Mouse (Mus musculus) embryonic facial prominence, embryonic 13.5 days (tissue): ENCODE results near the gene Mafg. TPM values are rescaled to one million over a fixed set of nuclear protein-coding genes. Genes with fewer than 3 reads are reported as not detected.
A peak's percentile ranks its signal among the peaks of the same experiment; 100 is the strongest.

Experiments used
- ATAC-seq: fragments of 200-750 bp; cut with Nextera tagmentation; 2 replicates; pipeline ENCODE4 v1.8.0; 2017; ENCODE audit warnings: low read depth; ENCODE audit not compliant: insufficient number of reproducible peaks, insufficient read depth, low FRiP score, low TSS enrichment
- H3K27ac ChIP-seq: fragments of 300-500 bp; sonication (generic); 2 replicates; pipeline ENCODE4 v1.5.1; 2015; ENCODE audit warnings: moderate library complexity, mild to moderate bottlenecking, inconsistent platforms
- H3K27me3 ChIP-seq: fragments of 300-500 bp; sonication (generic); 2 replicates; pipeline ENCODE4 v1.6.1; 2015; ENCODE audit warnings: mild to moderate bottlenecking, inconsistent platforms
- H3K36me3 ChIP-seq: fragments of 300-500 bp; sonication (generic); 2 replicates; pipeline ENCODE4 v1.6.1; 2015; ENCODE audit warnings: mild to moderate bottlenecking, inconsistent platforms
- H3K4me1 ChIP-seq: fragments of 300-500 bp; sonication (generic); 2 replicates; pipeline ENCODE4 v1.6.1; 2015; ENCODE audit warnings: inconsistent platforms
- H3K4me2 ChIP-seq: fragments of 300-500 bp; sonication (generic); 2 replicates; pipeline ENCODE4 v1.6.1; 2015; ENCODE audit warnings: moderate library complexity, mild to moderate bottlenecking, inconsistent platforms
- H3K4me3 ChIP-seq: fragments of 300-500 bp; sonication (generic); 2 replicates; pipeline ENCODE4 v1.5.1; 2015; ENCODE audit warnings: mild to moderate bottlenecking, inconsistent platforms
- H3K9ac ChIP-seq: fragments of 300-500 bp; sonication (generic); 2 replicates; pipeline ENCODE4 v1.6.1; 2015; ENCODE audit warnings: mild to moderate bottlenecking, inconsistent platforms
- H3K9me3 ChIP-seq: fragments of 300-500 bp; sonication (generic); 2 replicates; pipeline ENCODE4 v1.6.1; 2016; ENCODE audit warnings: inconsistent platforms
- WGBS: fragments of 180-500 bp; shearing (Covaris S2); methylation state at CpG from one replicate; pipeline ENCODE4 v1.1.7; 2015; ENCODE audit warnings: mixed read lengths; 5-methylcytosine and 5-hydroxymethylcytosine counted together
- polyA plus RNA-seq: library from polyadenylated mRNA; unstranded; fragments of >200 nt; fragmentation: Nextera tagmentation; extraction: Ambion mirVana; gene quantifications from 2 replicates; pipeline ENCODE4 v1.2.1, GENCODE M21; 2015

Gene Mafg
- polyA plus RNA-seq, 1 experiment from 2014 or later = 22.0 TPM

- Histone ChIP-seq H3K4me3 (peak within 1 kb of the TSS; percentile 87), H3K36me3 (peaks cover 64% of the 10 kb centered on the region), H3K9me3 (peaks cover 4% of the 10 kb centered on the region; the same call in 1 of the 2 replicates), H3K4me2 (peak within 1 kb of the TSS; percentile 98), H3K4me1 (peaks cover 28% of the 10 kb centered on the region), H3K27me3 (no peaks in the 10 kb centered on the region), H3K9ac (peak within 1 kb of the TSS; percentile 95), H3K27ac (peak within 1 kb of the TSS; percentile 92)
- WGBS = 5% methylated on average over 72 of the region's 75 CpGs
- peak; percentile 34; the same call in 1 of the 2 replicates for ATAC-seq
Measured at GRCm38 (mm10) chr11:120581490-120582267, 51.7 kb downstream of the Mafg start, which contains the start of gene Arhgdia. TSS of gene Arhgdia (minus strand) at chr11:120581624.

DNA sequence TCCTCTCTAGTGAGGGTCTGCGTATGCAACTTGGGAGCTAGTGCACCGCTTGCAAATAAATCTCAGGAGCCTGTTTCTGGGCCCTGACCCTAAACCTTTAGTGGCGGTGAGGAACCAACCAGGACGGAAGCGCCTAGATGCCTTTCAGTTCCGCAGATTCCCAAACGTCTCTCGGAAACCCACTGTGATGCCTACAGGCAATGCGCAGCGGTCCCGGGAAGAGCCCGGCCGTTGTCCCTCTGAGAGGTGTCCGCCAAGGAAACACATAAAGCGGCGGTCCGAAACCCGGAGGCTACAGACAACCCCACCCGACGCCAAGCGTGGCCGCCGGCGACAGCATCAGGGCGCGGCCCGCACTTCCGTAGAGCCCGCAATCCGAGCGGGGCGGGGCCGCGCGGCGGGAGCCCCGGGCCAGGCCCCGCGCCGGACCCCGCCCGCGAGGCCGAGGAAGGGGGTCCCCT is 52.5 kb downstream of the Mafg start:
- H3K27me3 ChIP-seq = no peaks in the 10 kb centered on the region
- H3K36me3 ChIP-seq = peaks cover 62% of the 10 kb centered on the region
- peaks cover 4% of the 10 kb centered on the region; the same call in 1 of the 2 replicates for H3K9me3 ChIP-seq
- under 1% methylated on average over 44 of the region's 44 CpGs for WGBS
- peak overlapping the region; percentile 87 for H3K4me3 ChIP-seq
- H3K9ac ChIP-seq = peak overlapping the region; percentile 95
- peak overlapping the region; percentile 92 for H3K27ac ChIP-seq
- peak overlapping the region; percentile 98 for H3K4me2 ChIP-seq
- peaks cover 28% of the 10 kb centered on the region for H3K4me1 ChIP-seq
- ATAC-seq = no peak

GRCm38 (mm10) chr11:120580190-120580589 is 53.2 kb downstream of the Mafg start:
- no peaks in the 10 kb centered on the region for H3K27me3 ChIP-seq
- H3K9ac ChIP-seq = peak overlapping the region; percentile 95
- H3K27ac ChIP-seq = peak overlapping the region; percentile 92
- peaks cover 4% of the 10 kb centered on the region; the same call in 1 of the 2 replicates for H3K9me3 ChIP-seq
- ATAC-seq = no peak
- peak overlapping the region; percentile 87 for H3K4me3 ChIP-seq
- peak overlapping the region; percentile 98 for H3K4me2 ChIP-seq
- peaks cover 55% of the 10 kb centered on the region for H3K36me3 ChIP-seq
- H3K4me1 ChIP-seq = peaks cover 28% of the 10 kb centered on the region
- WGBS = 52% methylated on average over 7 of the region's 7 CpGs

GRCm38 (mm10) chr11:120579316-120580107 is 53.9 kb downstream of the Mafg start:
- peaks cover 50% of the 10 kb centered on the region for H3K36me3 ChIP-seq
- peaks cover 31% of the 10 kb centered on the region for H3K4me1 ChIP-seq
- WGBS = 58% methylated on average over 15 of the region's 15 CpGs
- H3K9me3 ChIP-seq = peaks cover 4% of the 10 kb centered on the region; the same call in 1 of the 2 replicates
- H3K9ac ChIP-seq = peak overlapping the region; percentile 95
- peak overlapping the region; percentile 87 for H3K4me3 ChIP-seq
- H3K27ac ChIP-seq = peak overlapping the region; percentile 92
- no peaks in the 10 kb centered on the region for H3K27me3 ChIP-seq
- no peak for ATAC-seq
- peak overlapping the region; percentile 98 for H3K4me2 ChIP-seq

GRCm38 (mm10) chr11:120578694-120579243 is 54.6 kb downstream of the Mafg start:
- peak overlapping the region; percentile 95; the same call in 1 of the 2 replicates for H3K9ac ChIP-seq
- peaks cover 36% of the 10 kb centered on the region for H3K4me1 ChIP-seq
- 0 out of 2 replicates have a peak overlapping the region, but pooled peaks have one; percentile 33 for H3K27ac ChIP-seq
- H3K4me3 ChIP-seq = no peak overlapping the region
- H3K27me3 ChIP-seq = no peaks in the 10 kb centered on the region
- peaks cover 42% of the 10 kb centered on the region for H3K36me3 ChIP-seq
- peaks cover under 1% of the 10 kb centered on the region; the same call in 1 of the 2 replicates for H3K9me3 ChIP-seq
- 74% methylated on average over 11 of the region's 11 CpGs for whole genome bisulfite sequencing
- no peak for ATAC-seq
- H3K4me2 ChIP-seq = no peak overlapping the region

DNA sequence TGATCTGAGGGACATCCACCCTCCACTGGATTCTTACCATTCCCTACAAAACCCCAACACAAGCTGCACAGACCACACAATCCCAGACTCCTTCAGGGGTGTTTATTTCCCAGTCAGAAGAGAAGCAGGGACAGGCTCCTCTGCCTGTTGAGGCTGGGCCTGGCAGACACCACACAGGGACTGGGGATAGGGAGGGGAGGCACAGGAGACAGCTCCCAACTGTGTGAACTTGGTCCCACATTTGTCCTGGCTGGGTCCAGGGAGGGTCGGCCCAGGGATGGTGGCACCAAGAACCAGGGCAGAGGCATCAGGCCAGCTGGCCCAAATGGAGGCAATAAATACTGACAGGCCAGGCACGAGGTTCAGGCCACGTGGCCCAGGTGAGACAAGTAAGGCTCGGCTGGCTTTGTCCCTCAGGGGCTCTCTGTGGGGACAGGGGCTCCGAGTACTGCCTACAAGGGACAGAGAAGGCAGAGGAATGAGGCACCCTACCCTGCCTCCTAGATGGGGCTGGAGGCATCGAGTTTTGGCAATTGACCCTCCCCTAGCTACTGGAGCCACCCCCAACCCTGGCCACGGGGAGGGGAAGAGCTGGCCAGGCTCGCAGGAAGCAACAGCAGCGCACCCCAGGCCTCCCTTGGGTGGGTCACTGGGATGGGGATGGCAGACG is 55.2 kb downstream of the Mafg start:
- ATAC-seq = no peak
- no peaks in the 10 kb centered on the region for H3K27me3 ChIP-seq
- H3K4me2 ChIP-seq = no peak overlapping the region
- no peak overlapping the region for H3K4me3 ChIP-seq
- 0 out of 2 replicates have a peak overlapping the region, but pooled peaks have one; percentile 32 for H3K9ac ChIP-seq
- no peaks in the 10 kb centered on the region for H3K9me3 ChIP-seq
- WGBS = 84% methylated on average over 10 of the region's 10 CpGs
- 0 out of 2 replicates have a peak overlapping the region, but pooled peaks have one; percentile 33 for H3K27ac ChIP-seq
- H3K36me3 ChIP-seq = peaks cover 39% of the 10 kb centered on the region
- peaks cover 36% of the 10 kb centered on the region for H3K4me1 ChIP-seq

GRCm38 (mm10) chr11:120577211-120578023 is 56.0 kb downstream of the Mafg start:
- H3K9me3 ChIP-seq = no peaks in the 10 kb centered on the region
- peaks cover 39% of the 10 kb centered on the region for H3K36me3 ChIP-seq
- H3K4me2 ChIP-seq = no peak overlapping the region
- H3K27me3 ChIP-seq = no peaks in the 10 kb centered on the region
- 0 out of 2 replicates have a peak overlapping the region, but pooled peaks have one; percentile 4 for H3K27ac ChIP-seq
- H3K9ac ChIP-seq = 0 out of 2 replicates have a peak overlapping the region, but pooled peaks have one; percentile 32
- 82% methylated on average over 7 of the region's 7 CpGs for WGBS
- peaks cover 36% of the 10 kb centered on the region for H3K4me1 ChIP-seq
- no peak overlapping the region for H3K4me3 ChIP-seq
- no peak for ATAC-seq

- 0 out of 2 replicates have a peak overlapping the region, but pooled peaks have one; percentile 33 for H3K27ac ChIP-seq
- no peaks in the 10 kb centered on the region for H3K27me3 ChIP-seq
- H3K9me3 ChIP-seq = no peaks in the 10 kb centered on the region
- H3K4me3 ChIP-seq = no peak overlapping the region
- ATAC-seq = no peak
- WGBS = 84% methylated on average over 3 of the region's 3 CpGs
- H3K9ac ChIP-seq = no peak overlapping the region
- H3K4me1 ChIP-seq = peaks cover 35% of the 10 kb centered on the region
- no peak overlapping the region for H3K4me2 ChIP-seq
- peaks cover 40% of the 10 kb centered on the region for H3K36me3 ChIP-seq
Measured at GRCm38 (mm10) chr11:120576365-120576981, 56.9 kb downstream of the Mafg start.

DNA sequence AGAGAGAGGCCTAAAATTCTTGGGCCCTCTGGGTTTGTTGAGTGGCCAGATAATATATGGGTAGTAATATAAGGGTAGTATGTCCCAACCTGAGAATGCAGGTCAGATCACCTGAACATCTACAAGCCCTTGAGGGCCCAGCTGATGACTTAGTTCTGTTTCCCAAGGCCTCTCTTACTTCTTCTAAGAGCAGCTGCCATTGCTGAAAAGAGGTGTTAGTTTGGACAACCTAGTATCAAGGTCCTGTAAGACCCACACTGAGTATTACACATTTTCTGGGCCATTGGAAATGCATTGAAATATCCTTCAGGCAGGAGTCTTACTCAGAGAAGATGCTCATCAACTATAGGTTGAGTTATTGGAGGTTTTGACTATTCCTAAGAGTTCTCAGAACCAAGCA is 57.5 kb downstream of the Mafg start:
- no peaks in the 10 kb centered on the region for H3K27me3 ChIP-seq

More for the DNA sequence above, 57.5 kb downstream of the Mafg start:
- Histone ChIP-seq H3K4me3 (no peak overlapping the region), H3K27ac (0 out of 2 replicates have a peak overlapping the region, but pooled peaks have one; percentile 33), H3K4me2 (no peak overlapping the region), H3K4me1 (peaks cover 40% of the 10 kb centered on the region), H3K36me3 (peaks cover 45% of the 10 kb centered on the region), H3K9ac (no peak overlapping the region), H3K9me3 (no peaks in the 10 kb centered on the region)
- no peak for ATAC-seq
